Mouse (Mus musculus): ENCODE results near the gene Olfr958. TPM values are rescaled to one million over a fixed set of nuclear protein-coding genes. Genes with fewer than 3 reads are reported as not detected.

The Olfr958 gene
- total and polyA plus RNA-seq, 2 experiments from 2014 or later = not detected

DNA sequence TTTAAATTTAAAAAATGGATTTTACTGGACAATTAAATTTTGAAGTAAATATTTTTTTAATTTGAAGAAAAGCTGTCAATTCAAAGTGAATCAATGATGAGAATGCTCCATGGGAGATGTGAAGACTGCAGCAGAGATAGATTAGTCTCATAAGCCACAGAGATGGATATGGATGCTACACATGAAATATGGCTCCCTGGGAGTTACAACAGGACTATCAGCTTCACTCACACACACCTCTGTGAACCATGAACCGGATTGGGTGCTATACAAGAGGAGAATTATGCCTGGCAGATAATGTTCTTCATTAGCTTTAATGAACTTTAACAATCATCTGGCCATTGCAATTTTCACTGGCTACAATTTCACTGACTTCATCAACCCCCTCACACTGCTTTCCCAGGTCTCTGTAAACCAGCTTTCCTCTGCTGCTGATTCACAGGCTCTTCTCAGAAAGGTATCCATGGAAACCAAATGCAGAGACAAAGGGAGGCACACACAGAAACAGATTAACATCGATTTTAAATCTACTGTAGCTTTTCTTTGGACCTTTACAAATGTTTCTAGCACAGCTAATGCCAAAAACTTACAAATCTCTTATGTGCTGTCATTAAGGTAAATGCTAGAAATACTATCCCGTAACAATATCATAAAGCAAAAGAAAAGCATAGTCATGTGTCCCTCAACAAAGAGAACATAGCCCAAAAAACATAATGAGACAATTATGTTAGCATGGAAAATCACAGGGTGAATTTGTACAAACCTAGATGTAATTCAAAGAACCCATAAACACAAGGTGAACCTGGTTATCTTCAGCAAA, 3.9 kb upstream of the Olfr958 start:
- H3K4me1 ChIP-seq (ENCODE audit: insufficient read depth, low read length) = no peaks in the 10 kb centered on the region
- no peak overlapping the region; the same call in 1 of the 2 replicates for H3K4me2 ChIP-seq (ENCODE audit: low read depth, low read length)
- no peak overlapping the region for H3K9ac ChIP-seq (replicated peaks; ENCODE audit: low read length)
- H3K36me3 ChIP-seq (ENCODE audit: insufficient read depth, low read length) = no peaks in the 10 kb centered on the region
- WGBS = 25% methylated on average over 3 of the region's 3 CpGs
- peak overlapping the region; percentile 74; the same call in 1 of the 2 replicates for H3K27ac ChIP-seq
- DNase-seq (ENCODE audit: low spot score) (peak; percentile 79), ATAC-seq (peak; percentile 92)
- no peaks in the 10 kb centered on the region for H3K9me3 ChIP-seq (ENCODE audit: low read length)
- no peak overlapping the region for H3K4me3 ChIP-seq (ENCODE audit: low read length)
- H3K27me3 ChIP-seq (ENCODE audit: insufficient read depth, low read length) = no peaks in the 10 kb centered on the region
- TF ChIP-seq CTCF (IDR thresholded peaks at IDR 0.05; ENCODE audit: low read depth) = no peak

DNA sequence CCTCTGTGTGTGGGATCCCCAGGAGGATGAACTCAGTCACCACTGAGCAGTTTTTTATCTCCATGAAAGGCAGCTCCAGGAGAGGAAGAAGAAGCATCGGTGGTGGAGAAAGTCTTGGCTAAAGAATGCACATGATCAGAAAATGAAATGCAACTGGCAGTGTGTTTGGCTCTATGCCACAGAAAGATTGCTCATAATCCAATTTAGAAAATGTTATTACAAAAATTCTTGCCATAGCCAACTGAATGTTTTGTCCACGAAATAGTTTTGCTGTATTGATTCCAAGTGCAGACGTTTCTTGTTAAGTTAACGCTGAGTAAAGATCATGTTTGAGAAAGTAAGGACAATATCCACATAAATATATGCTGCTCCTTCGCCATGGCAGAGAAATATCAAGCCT, 3.0 kb downstream of the Olfr958 start:
- no peak overlapping the region for H3K4me3 ChIP-seq (ENCODE audit: low read length)
- H3K9ac ChIP-seq (replicated peaks; ENCODE audit: low read length) = no peak overlapping the region
- H3K4me2 ChIP-seq (ENCODE audit: low read depth, low read length) = no peak overlapping the region
- H3K9me3 ChIP-seq (ENCODE audit: low read length) = no peaks in the 10 kb centered on the region
- TF ChIP-seq CTCF (IDR thresholded peaks at IDR 0.05; ENCODE audit: low read depth) = no peak
- 59% methylated on average over 5 of the region's 5 CpGs for WGBS
- no peaks in the 10 kb centered on the region for H3K4me1 ChIP-seq (ENCODE audit: insufficient read depth, low read length)
- H3K36me3 ChIP-seq (ENCODE audit: insufficient read depth, low read length) = no peaks in the 10 kb centered on the region
- no peak overlapping the region for H3K27ac ChIP-seq
- no peak for DNase-seq (ENCODE audit: low spot score)
- ATAC-seq = no peak
- no peaks in the 10 kb centered on the region for H3K27me3 ChIP-seq (ENCODE audit: insufficient read depth, low read length)

DNA sequence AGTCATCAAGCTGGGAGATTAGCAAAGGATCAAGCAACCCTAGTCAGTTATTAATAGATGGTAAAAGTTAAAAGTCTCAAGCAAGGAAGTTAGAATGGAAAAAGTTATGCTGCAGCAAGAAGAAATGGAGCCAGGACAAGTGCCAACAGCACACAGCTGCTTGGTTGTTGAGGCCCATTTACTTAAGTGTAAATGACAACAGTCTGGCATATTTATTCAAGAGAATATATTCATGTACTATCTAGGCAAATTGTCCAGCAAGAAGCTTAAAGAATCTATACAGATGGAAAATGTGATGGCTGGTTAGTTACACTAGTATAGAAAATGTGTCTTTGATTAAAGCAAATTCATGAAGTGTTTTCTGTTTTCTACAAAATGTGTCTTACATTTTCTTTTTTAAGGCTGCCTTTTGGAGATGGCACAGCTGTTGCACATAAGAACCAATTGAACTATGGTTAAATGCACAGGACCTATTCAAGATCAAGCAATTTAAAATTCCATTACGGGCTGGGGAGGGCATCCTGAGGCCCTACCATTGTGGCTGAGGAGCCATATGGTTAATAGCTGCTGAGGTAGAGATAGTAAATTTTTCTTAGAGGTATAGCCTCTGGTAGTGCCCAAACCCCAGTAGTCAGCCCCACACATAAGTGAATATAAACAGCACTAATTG, 30.1 kb downstream of the Olfr958 start:
- Histone ChIP-seq H3K27ac (no peak overlapping the region), H3K4me2 (ENCODE audit: low read depth, low read length) (no peak overlapping the region), H3K27me3 (ENCODE audit: insufficient read depth, low read length) (no peaks in the 10 kb centered on the region), H3K4me1 (ENCODE audit: insufficient read depth, low read length) (no peaks in the 10 kb centered on the region), H3K9me3 (ENCODE audit: low read length) (no peaks in the 10 kb centered on the region), H3K36me3 (ENCODE audit: insufficient read depth, low read length) (no peaks in the 10 kb centered on the region), H3K9ac (replicated peaks; ENCODE audit: low read length) (no peak overlapping the region), H3K4me3 (ENCODE audit: low read length) (no peak overlapping the region)
- WGBS = 73% methylated on average over 1 of the region's 1 CpGs
- peak; percentile 22 for DNase-seq (ENCODE audit: low spot score)
- no peak for TF ChIP-seq CTCF (IDR thresholded peaks at IDR 0.05; ENCODE audit: low read depth)
- no peak for ATAC-seq

DNA sequence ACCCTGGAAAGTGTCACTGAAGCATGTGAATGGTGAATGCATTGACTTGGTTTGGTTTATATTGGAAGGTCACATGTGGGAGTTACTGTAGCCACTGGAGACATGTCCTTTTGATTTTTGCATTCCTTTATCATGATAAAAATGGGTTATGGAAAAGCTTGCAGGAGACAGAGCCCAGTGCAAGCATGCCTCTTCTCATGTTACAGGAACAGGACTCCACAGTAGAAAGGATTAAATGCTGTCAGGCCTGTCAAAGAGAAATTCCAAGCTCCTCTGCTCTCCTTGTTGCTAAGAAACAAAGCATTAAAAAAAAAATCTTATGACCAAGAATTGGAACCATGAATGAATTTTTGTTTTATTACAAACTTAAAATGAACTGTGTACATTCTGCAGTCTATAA, 35.3 kb downstream of the Olfr958 start:
- ATAC-seq (no peak), DNase-seq (ENCODE audit: low spot score) (no peak)
- Histone ChIP-seq H3K4me2 (ENCODE audit: low read depth, low read length) (no peak overlapping the region), H3K36me3 (ENCODE audit: insufficient read depth, low read length) (no peaks in the 10 kb centered on the region), H3K4me1 (ENCODE audit: insufficient read depth, low read length) (no peaks in the 10 kb centered on the region), H3K27ac (no peak overlapping the region), H3K9me3 (ENCODE audit: low read length) (no peaks in the 10 kb centered on the region), H3K9ac (replicated peaks; ENCODE audit: low read length) (no peak overlapping the region), H3K27me3 (ENCODE audit: insufficient read depth, low read length) (no peaks in the 10 kb centered on the region), H3K4me3 (ENCODE audit: low read length) (no peak overlapping the region)
- no peak for TF ChIP-seq CTCF (IDR thresholded peaks at IDR 0.05; ENCODE audit: low read depth)

DNA sequence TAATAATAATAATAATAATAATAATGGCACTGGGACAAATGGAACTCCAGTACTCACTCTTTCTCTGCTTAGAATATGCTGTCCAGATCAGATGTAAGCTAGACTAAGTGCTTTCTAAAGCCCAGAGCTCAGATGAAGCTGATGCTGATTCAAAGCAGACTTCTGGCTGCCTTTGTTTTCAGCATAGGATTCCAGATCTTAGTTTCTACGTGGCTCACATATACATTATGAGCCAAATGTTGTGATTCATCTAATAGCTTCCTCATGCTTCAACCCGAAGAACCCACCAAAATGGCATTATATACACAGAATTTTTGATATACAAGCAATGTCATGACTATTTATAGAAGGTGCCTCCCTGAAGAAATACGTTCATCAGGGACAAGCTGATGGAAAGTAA, 38.3 kb downstream of the Olfr958 start, which contains the start of gene Olfr957:
Gene Olfr957 (minus strand): TSS at position 279 of the 400 bp plus-strand sequence.
- Histone ChIP-seq H3K27me3 (ENCODE audit: insufficient read depth, low read length) (no peaks in the 10 kb centered on the region), H3K36me3 (ENCODE audit: insufficient read depth, low read length) (no peaks in the 10 kb centered on the region), H3K4me1 (ENCODE audit: insufficient read depth, low read length) (no peaks in the 10 kb centered on the region), H3K9me3 (ENCODE audit: low read length) (no peaks in the 10 kb centered on the region), H3K4me3 (ENCODE audit: low read length) (no peak within 1 kb of the TSS), H3K9ac (replicated peaks; ENCODE audit: low read length) (no peak within 1 kb of the TSS), H3K4me2 (ENCODE audit: low read depth, low read length) (no peak within 1 kb of the TSS), H3K27ac (no peak within 1 kb of the TSS)
- no peak for TF ChIP-seq CTCF (IDR thresholded peaks at IDR 0.05; ENCODE audit: low read depth)
- DNase-seq (ENCODE audit: low spot score) (no peak), ATAC-seq (no peak)
- WGBS = 77% methylated on average over 3 of the region's 3 CpGs

DNA sequence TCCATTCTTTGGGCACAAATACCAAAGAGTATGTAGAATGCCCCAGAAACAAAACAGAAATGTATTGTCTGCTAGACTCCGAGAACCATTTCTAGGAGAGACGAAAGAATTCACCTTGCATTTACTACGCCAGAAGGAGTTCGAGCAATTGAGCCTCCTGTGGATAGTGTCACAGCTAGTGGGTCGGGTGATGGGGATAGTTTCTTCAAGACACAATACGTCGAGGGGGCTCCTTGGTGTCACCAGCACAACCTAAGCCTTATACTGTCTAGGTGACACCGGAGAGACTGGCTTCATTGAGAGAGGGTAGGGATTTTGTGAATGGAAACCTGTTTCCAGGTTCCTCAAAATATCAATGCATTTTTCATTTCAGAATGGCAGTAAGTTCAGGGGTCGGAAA, 44.4 kb downstream of the Olfr958 start:
- H3K4me2 ChIP-seq (ENCODE audit: low read depth, low read length) = no peak overlapping the region
- no peak overlapping the region for H3K27ac ChIP-seq
- no peak overlapping the region for H3K9ac ChIP-seq (replicated peaks; ENCODE audit: low read length)
- DNase-seq (ENCODE audit: low spot score) (no peak), ATAC-seq (peak; percentile 32; the same call in 1 of the 2 replicates)
- H3K4me1 ChIP-seq (ENCODE audit: insufficient read depth, low read length) = no peaks in the 10 kb centered on the region
- no peak for TF ChIP-seq CTCF (IDR thresholded peaks at IDR 0.05; ENCODE audit: low read depth)
- H3K4me3 ChIP-seq (ENCODE audit: low read length) = no peak overlapping the region
- no peaks in the 10 kb centered on the region for H3K36me3 ChIP-seq (ENCODE audit: insufficient read depth, low read length)
- H3K27me3 ChIP-seq (ENCODE audit: insufficient read depth, low read length) = no peaks in the 10 kb centered on the region
- 72% methylated on average over 9 of the region's 9 CpGs for WGBS
- no peaks in the 10 kb centered on the region for H3K9me3 ChIP-seq (ENCODE audit: low read length)

DNA sequence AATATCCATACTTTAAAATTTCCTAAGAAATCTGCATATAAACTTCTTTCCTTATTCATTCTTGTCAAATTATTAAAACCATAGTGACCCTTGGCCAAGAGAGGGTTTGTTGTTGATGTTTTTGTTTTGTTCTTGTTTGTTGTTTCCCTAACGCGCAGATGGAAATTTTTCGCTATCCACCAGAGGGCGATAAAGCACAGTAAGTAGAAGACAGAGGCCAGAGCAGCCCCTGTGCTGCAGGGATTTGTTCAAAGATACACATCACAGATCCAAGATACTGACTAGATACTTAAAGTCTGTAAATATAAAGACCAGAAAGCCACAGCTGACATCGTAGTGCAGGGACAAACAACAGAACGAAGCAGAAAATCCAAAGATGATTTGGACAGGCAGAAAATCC, 44.9 kb downstream of the Olfr958 start:
- Histone ChIP-seq H3K36me3 (ENCODE audit: insufficient read depth, low read length) (no peaks in the 10 kb centered on the region), H3K27me3 (ENCODE audit: insufficient read depth, low read length) (no peaks in the 10 kb centered on the region), H3K9ac (replicated peaks; ENCODE audit: low read length) (no peak overlapping the region), H3K9me3 (ENCODE audit: low read length) (no peaks in the 10 kb centered on the region), H3K4me3 (ENCODE audit: low read length) (no peak overlapping the region), H3K4me2 (ENCODE audit: low read depth, low read length) (no peak overlapping the region), H3K4me1 (ENCODE audit: insufficient read depth, low read length) (no peaks in the 10 kb centered on the region), H3K27ac (no peak overlapping the region)
- TF ChIP-seq CTCF (IDR thresholded peaks at IDR 0.05; ENCODE audit: low read depth) = peak; percentile 84
- WGBS = 9% methylated on average over 6 of the region's 6 CpGs
- ATAC-seq (peak; percentile 78), DNase-seq (ENCODE audit: low spot score) (peak; percentile 91)

Other genes with a start within 250 kb of the Olfr958 start
- gene Olfr948, start 228.0 kb downstream of the Olfr958 start, total RNA-seq (2014; rRNA removed) = not detected in 2 replicates
- not detected in 2 replicates for gene Olfr948, start 228.0 kb downstream of the Olfr958 start, polyA plus RNA-seq (2015; fragmentation: Nextera tagmentation; extraction: Ambion mirVana)
- not detected in 2 replicates for gene Olfr951, start 166.6 kb downstream of the Olfr958 start, total RNA-seq (2014; rRNA removed)
- gene Olfr951, start 166.6 kb downstream of the Olfr958 start, polyA plus RNA-seq (2015; fragmentation: Nextera tagmentation; extraction: Ambion mirVana) = not detected in 2 replicates
- not detected in 2 replicates for gene Olfr952, start 126.9 kb downstream of the Olfr958 start, total RNA-seq (2014; rRNA removed)
- gene Olfr952, start 126.9 kb downstream of the Olfr958 start, polyA plus RNA-seq (2015; fragmentation: Nextera tagmentation; extraction: Ambion mirVana) = not detected in 2 replicates
- not detected in 2 replicates for gene Olfr954, start 97.4 kb downstream of the Olfr958 start, total RNA-seq (2014; rRNA removed)
- not detected in 2 replicates for gene Olfr954, start 97.4 kb downstream of the Olfr958 start, polyA plus RNA-seq (2015; fragmentation: Nextera tagmentation; extraction: Ambion mirVana)
- gene Olfr955, start 82.1 kb downstream of the Olfr958 start, total RNA-seq (2014; rRNA removed) = not detected in 2 replicates
- not detected in 2 replicates for gene Olfr955, start 82.1 kb downstream of the Olfr958 start, polyA plus RNA-seq (2015; fragmentation: Nextera tagmentation; extraction: Ambion mirVana)
- gene Olfr44, start 60.1 kb downstream of the Olfr958 start, total RNA-seq (2014; rRNA removed) = not detected in 2 replicates
- not detected in 2 replicates for gene Olfr44, start 60.1 kb downstream of the Olfr958 start, polyA plus RNA-seq (2015; fragmentation: Nextera tagmentation; extraction: Ambion mirVana)
- gene Olfr957, start 38.2 kb downstream of the Olfr958 start, total RNA-seq (2014; rRNA removed) = not detected in 2 replicates
- not detected in 2 replicates for gene Olfr957, start 38.2 kb downstream of the Olfr958 start, polyA plus RNA-seq (2015; fragmentation: Nextera tagmentation; extraction: Ambion mirVana)
- gene Olfr959, start 21.5 kb upstream of the Olfr958 start, total RNA-seq (2014; rRNA removed) = 3.6 TPM in 1 of 2 replicates, not detected in the other
- not detected in 2 replicates for gene Olfr959, start 21.5 kb upstream of the Olfr958 start, polyA plus RNA-seq (2015; fragmentation: Nextera tagmentation; extraction: Ambion mirVana)
- 234 and 241 TPM in 2 replicates for gene AW551984, start 50.3 kb upstream of the Olfr958 start, total RNA-seq (2014; rRNA removed)
- gene AW551984, start 50.3 kb upstream of the Olfr958 start, polyA plus RNA-seq (2015; fragmentation: Nextera tagmentation; extraction: Ambion mirVana) = 170 and 185 TPM in 2 replicates
- gene Olfr148, start 56.6 kb upstream of the Olfr958 start, total RNA-seq (2014; rRNA removed) = not detected in 2 replicates
- not detected in 2 replicates for gene Olfr148, start 56.6 kb upstream of the Olfr958 start, polyA plus RNA-seq (2015; fragmentation: Nextera tagmentation; extraction: Ambion mirVana)
- not detected in 2 replicates for gene Olfr960, start 67.3 kb upstream of the Olfr958 start, total RNA-seq (2014; rRNA removed)
- not detected in 2 replicates for gene Olfr960, start 67.3 kb upstream of the Olfr958 start, polyA plus RNA-seq (2015; fragmentation: Nextera tagmentation; extraction: Ambion mirVana)
- gene Olfr961, start 91.0 kb upstream of the Olfr958 start, total RNA-seq (2014; rRNA removed) = not detected in 2 replicates
- not detected in 2 replicates for gene Olfr961, start 91.0 kb upstream of the Olfr958 start, polyA plus RNA-seq (2015; fragmentation: Nextera tagmentation; extraction: Ambion mirVana)
- gene Olfr963, start 113.2 kb upstream of the Olfr958 start, total RNA-seq (2014; rRNA removed) = not detected in 2 replicates
- gene Olfr963, start 113.2 kb upstream of the Olfr958 start, polyA plus RNA-seq (2015; fragmentation: Nextera tagmentation; extraction: Ambion mirVana) = not detected in 2 replicates
- gene Olfr149, start 153.1 kb upstream of the Olfr958 start, total RNA-seq (2014; rRNA removed) = not detected in 2 replicates
- not detected in 2 replicates for gene Olfr149, start 153.1 kb upstream of the Olfr958 start, polyA plus RNA-seq (2015; fragmentation: Nextera tagmentation; extraction: Ambion mirVana)
- not detected in 2 replicates for gene Olfr965, start 157.3 kb upstream of the Olfr958 start, total RNA-seq (2014; rRNA removed)
- gene Olfr965, start 157.3 kb upstream of the Olfr958 start, polyA plus RNA-seq (2015; fragmentation: Nextera tagmentation; extraction: Ambion mirVana) = not detected in 2 replicates
- not detected in 2 replicates for gene Olfr150, start 176.9 kb upstream of the Olfr958 start, total RNA-seq (2014; rRNA removed)
- not detected in 2 replicates for gene Olfr150, start 176.9 kb upstream of the Olfr958 start, polyA plus RNA-seq (2015; fragmentation: Nextera tagmentation; extraction: Ambion mirVana)
- gene Olfr967, start 192.2 kb upstream of the Olfr958 start, total RNA-seq (2014; rRNA removed) = not detected in 2 replicates
- gene Olfr967, start 192.2 kb upstream of the Olfr958 start, polyA plus RNA-seq (2015; fragmentation: Nextera tagmentation; extraction: Ambion mirVana) = not detected in 2 replicates
- not detected in 2 replicates for gene Olfr968, start 229.2 kb upstream of the Olfr958 start, total RNA-seq (2014; rRNA removed)
- not detected in 2 replicates for gene Olfr968, start 229.2 kb upstream of the Olfr958 start, polyA plus RNA-seq (2015; fragmentation: Nextera tagmentation; extraction: Ambion mirVana)
- gene Olfr969, start 236.9 kb upstream of the Olfr958 start, total RNA-seq (2014; rRNA removed) = not detected in 2 replicates
- not detected in 2 replicates for gene Olfr969, start 236.9 kb upstream of the Olfr958 start, polyA plus RNA-seq (2015; fragmentation: Nextera tagmentation; extraction: Ambion mirVana)